Mouse (Mus musculus) forebrain, embryonic 15.5 days (tissue): ENCODE results near the gene 9130213A22Rik. TPM values are rescaled to one million over a fixed set of nuclear protein-coding genes. Genes with fewer than 3 reads are reported as not detected.
"Not testable (repeated sequence)": the region's sequence is repeated elsewhere in the genome, so short reads cannot be mapped to it uniquely, and the experiment has no call there.

Experiments used
- ATAC-seq: fragments of 200-750 bp; cut with Nextera tagmentation; replicated peaks from 2 replicates; pipeline ENCODE4 v1.8.0; 2017; ENCODE audit warnings: mild to moderate bottlenecking, moderate TSS enrichment, moderate library complexity
- H3K27ac ChIP-seq: fragments of 300-500 bp; sonication (generic); replicated peaks from 2 replicates; pipeline ENCODE4 v1.5.1; 2015; ENCODE audit warnings: mild to moderate bottlenecking, inconsistent platforms
- H3K27me3 ChIP-seq: fragments of 300-500 bp; sonication (generic); 2 replicates; pipeline ENCODE4 v1.6.1; 2015; ENCODE audit warnings: inconsistent platforms
- H3K36me3 ChIP-seq: fragments of 300-500 bp; sonication (generic); 2 replicates; pipeline ENCODE4 v1.6.1; 2015; ENCODE audit warnings: mild to moderate bottlenecking, inconsistent platforms
- H3K4me1 ChIP-seq: fragments of 300-500 bp; sonication (generic); 2 replicates; pipeline ENCODE4 v1.6.1; 2015; ENCODE audit warnings: inconsistent platforms
- H3K4me2 ChIP-seq: fragments of 300-500 bp; sonication (generic); replicated peaks from 2 replicates; pipeline ENCODE4 v1.6.1; 2015; ENCODE audit warnings: mild to moderate bottlenecking, inconsistent platforms
- H3K4me3 ChIP-seq: fragments of 300-500 bp; sonication (generic); 2 replicates; pipeline ENCODE4 v1.5.1; 2015; ENCODE audit warnings: mild to moderate bottlenecking, inconsistent platforms
- H3K9ac ChIP-seq: fragments of 300-500 bp; sonication (generic); replicated peaks from 2 replicates; pipeline ENCODE4 v1.6.1; 2015; ENCODE audit warnings: mild to moderate bottlenecking, inconsistent platforms
- H3K9me3 ChIP-seq: fragments of 300-500 bp; sonication (generic); 2 replicates; pipeline ENCODE4 v1.6.1; 2016; ENCODE audit warnings: inconsistent platforms
- WGBS: fragments of 180-500 bp; shearing (Covaris S2); methylation state at CpG from one replicate; pipeline ENCODE4 v1.1.7; 2015; ENCODE audit warnings: mixed read lengths; 5-methylcytosine and 5-hydroxymethylcytosine counted together
- polyA plus RNA-seq: library from polyadenylated mRNA; unstranded; fragments of >200 nt; fragmentation: Nextera tagmentation; extraction: Ambion mirVana; gene quantifications from 2 replicates; pipeline ENCODE4 v1.2.1, GENCODE M21; 2015

The 9130213A22Rik gene
- polyA plus RNA-seq, 1 experiment from 2014 or later = 0.38 TPM

DNA sequence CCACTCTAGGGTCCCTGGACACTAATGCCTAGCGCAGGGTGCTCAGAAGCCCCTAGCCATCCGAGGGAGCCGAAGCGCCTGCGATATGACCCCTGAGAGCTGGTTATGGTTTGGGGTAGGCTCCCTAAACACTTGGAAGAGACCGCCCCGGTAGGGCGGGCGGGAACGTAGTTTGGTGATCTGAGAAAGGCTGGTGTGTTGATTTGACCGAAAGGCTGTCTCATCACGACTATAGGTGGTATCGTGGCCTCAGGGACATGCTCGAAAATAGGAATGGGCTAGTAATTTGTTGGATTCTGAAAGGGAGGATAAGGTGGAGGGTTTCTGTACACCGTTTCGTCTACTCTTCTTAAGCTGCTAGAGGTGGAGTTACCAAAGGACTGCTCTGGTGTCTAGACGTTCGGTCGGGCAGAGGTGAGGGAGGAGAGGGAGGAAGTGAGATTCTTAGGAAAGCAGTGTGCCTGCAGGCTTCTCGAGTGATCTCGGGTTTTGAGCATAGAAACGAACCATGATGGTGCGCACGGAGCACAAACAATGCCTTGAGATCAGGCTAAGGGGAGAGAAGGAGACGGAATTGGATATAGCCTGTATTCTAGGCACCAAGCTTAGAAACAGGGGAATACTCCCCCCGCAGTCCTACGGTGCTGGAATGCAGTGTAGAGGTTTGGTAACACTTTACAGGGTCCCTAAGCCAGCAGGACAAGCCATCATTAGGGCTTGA lies 26.7 kb downstream of the 9130213A22Rik start:
- Histone ChIP-seq H3K4me3 (peak overlapping the region; percentile 45), H3K9ac (peak overlapping the region; percentile 29), H3K4me2 (peak overlapping the region; percentile 69), H3K27me3 (no peaks in the 10 kb centered on the region), H3K4me1 (peaks cover 74% of the 10 kb centered on the region), H3K36me3 (peaks cover 10% of the 10 kb centered on the region; the same call in 1 of the 2 replicates), H3K9me3 (no peaks in the 10 kb centered on the region), H3K27ac (peak overlapping the region; percentile 77)
- no peak for ATAC-seq
- WGBS = 2% methylated on average over 27 of the region's 27 CpGs

DNA sequence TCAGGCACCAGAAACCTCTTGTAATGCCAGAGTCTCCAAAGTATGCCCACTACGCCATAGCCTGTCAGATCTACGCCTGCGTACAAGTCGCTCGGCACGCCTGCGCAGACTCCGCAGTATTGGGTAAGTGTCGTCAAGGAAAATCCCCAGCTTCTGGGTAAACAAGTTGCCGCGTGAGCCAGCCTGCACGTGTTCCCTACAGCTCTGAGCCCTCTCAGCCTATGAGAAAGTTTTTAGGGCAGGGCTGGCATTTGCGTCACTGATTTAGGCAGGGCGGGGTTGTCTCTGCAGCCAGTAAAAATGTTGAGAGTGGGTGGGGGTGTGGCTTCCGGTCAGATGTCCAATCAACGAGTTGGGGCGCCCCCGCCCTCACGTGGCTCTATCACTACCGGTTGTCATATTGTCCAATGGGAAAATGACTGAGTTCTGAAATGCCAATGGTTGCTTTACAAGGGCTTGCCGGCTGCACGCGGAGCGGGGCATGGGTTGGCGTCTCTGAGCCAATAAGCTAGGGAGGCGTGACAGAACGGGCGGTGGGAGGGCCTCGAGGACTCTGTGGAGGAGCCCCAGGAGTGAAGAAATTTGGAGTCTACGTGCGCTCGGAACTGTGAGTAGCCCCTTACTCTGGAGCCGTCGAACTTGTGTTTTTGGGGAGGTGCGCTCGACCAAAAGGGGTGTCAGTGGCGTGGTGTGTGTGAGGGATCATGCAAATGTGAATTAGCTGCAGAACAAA lies 27.5 kb downstream of the 9130213A22Rik start, which contains the start of gene Per1:
Gene Per1 (plus strand): TSS at position 521 of the 733 bp plus-strand sequence.
- peak within 1 kb of the TSS; percentile 87 for H3K27ac ChIP-seq
- peak within 1 kb of the TSS; percentile 69 for H3K4me2 ChIP-seq
- no peaks in the 10 kb centered on the region for H3K27me3 ChIP-seq
- ATAC-seq = peak; percentile 94
- H3K9me3 ChIP-seq = no peaks in the 10 kb centered on the region
- peaks cover 74% of the 10 kb centered on the region for H3K4me1 ChIP-seq
- peak within 1 kb of the TSS; percentile 29 for H3K9ac ChIP-seq
- H3K4me3 ChIP-seq = peak within 1 kb of the TSS; percentile 45
- H3K36me3 ChIP-seq = peaks cover 10% of the 10 kb centered on the region; the same call in 1 of the 2 replicates
- WGBS = under 1% methylated on average over 37 of the region's 37 CpGs

DNA sequence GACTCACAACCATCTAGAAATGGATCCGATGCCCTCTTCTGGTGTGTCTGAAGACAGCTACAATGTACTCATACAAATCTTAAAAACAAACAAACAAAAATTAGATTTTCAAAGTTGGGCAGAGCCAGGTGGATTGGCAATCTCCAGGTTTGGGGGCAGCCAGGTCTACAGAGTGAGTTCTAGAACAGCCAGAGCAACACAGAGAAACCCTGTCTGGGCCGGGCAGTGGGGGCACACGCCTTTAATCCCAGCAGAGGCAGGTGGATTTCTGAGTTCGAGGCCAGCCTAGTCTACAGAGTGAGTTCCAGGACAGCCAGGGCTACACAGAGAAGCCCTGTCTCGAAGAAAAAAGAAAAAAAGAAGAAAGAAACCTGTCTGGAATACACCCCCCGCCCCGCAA lies 28.5 kb downstream of the 9130213A22Rik start:
- H3K4me3 ChIP-seq, ATAC-seq, H3K27me3 ChIP-seq, H3K9ac ChIP-seq, H3K4me2 ChIP-seq, H3K9me3 ChIP-seq: not testable (repeated sequence)
- Histone ChIP-seq H3K4me1 (peaks cover 73% of the 10 kb centered on the region), H3K27ac (peak overlapping the region; percentile 87), H3K36me3 (peaks cover 10% of the 10 kb centered on the region; the same call in 1 of the 2 replicates)
- WGBS = 89% methylated on average over 7 of the region's 7 CpGs

DNA sequence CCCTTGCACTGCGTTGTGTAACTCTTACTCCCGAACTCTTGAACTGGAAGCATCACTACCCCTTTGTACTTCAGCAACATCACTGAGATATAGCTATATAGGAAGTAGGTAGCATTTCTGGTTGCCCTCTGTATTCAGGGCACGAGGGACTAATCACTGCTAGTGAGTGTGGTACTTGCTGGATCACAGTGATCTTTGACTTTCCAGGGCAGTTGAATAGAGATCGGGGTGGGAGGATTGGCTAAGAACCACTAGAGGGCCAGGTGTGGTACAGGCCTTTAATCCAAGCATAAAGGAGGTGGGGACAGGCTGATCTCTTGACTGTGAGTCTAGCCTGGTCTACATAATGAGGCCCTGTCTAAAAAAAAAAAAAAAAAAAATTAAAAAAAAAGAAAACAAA lies 29.5 kb downstream of the 9130213A22Rik start:
- Histone ChIP-seq H3K9me3 (no peaks in the 10 kb centered on the region), H3K4me2 (no peak overlapping the region), H3K4me1 (peaks cover 66% of the 10 kb centered on the region), H3K27me3 (no peaks in the 10 kb centered on the region), H3K36me3 (peaks cover 10% of the 10 kb centered on the region; the same call in 1 of the 2 replicates), H3K9ac (no peak overlapping the region), H3K4me3 (no peak overlapping the region), H3K27ac (no peak overlapping the region)
- WGBS = 82% methylated on average over 4 of the region's 4 CpGs
- ATAC-seq = no peak

DNA sequence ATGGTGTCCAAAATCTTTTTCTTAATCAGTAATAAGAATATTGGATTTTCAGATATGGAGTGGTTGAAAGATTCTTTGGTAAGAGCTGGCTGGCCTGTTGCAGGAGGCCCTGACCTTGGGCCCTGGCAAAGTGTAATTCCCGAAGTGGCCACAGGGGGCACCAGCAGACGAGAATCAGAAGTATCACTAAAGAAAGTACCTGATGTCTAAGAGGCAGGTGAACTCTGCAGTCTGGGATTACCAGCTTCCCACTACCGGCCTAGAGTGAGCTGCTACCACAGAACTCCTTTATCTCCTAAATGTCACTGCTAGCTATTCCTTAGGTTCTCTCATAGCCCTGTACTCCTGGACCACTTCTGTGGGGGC lies 30.0 kb downstream of the 9130213A22Rik start:
- Histone ChIP-seq H3K27me3 (no peaks in the 10 kb centered on the region), H3K27ac (no peak overlapping the region), H3K9ac (no peak overlapping the region), H3K9me3 (no peaks in the 10 kb centered on the region), H3K4me2 (no peak overlapping the region), H3K4me1 (peaks cover 61% of the 10 kb centered on the region), H3K36me3 (peaks cover 10% of the 10 kb centered on the region; the same call in 1 of the 2 replicates), H3K4me3 (no peak overlapping the region)
- no peak for ATAC-seq
- WGBS = 2% methylated on average over 3 of the region's 3 CpGs

DNA sequence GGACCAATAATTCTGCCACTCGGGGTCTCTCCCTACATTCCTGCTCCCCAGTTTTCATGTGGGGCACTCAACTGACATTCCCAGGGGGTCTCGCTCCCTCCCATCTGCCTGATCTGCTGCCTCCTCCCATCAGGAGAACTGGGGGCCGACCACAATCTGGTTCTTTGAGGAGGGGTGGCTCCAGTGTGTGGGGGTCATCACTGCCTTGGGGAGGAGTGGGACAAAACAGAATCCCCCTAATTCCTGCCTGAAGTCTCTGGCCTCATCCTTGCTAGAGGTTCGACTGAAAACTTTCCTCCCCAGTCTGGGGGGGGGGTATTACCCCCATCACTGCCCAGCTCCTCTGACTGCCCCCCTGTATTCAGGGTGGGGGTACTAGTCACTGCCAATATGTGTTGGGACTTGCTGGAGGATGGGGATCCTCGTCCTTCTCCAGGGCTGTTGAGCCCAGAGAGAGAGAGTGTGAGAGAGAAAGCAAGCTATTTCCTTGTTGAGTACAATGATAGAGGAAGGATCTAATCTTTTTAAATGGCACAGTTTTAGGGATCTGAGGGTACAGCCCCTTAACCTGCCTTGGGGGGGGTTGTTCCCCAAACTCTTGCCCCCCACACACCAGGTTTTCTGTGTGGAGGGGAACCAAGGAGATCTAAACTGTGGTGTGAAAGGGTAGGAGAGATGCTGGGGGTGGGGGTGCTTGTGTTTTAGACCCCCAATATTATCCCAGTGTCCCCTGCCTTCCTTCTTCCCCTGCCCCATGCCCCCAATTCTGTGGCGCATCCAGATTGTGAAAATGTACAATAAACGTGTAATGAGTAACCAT lies 30.6 kb downstream of the 9130213A22Rik start:
- no peak overlapping the region for H3K27ac ChIP-seq
- no peak for ATAC-seq
- no peaks in the 10 kb centered on the region for H3K9me3 ChIP-seq
- no peak overlapping the region for H3K4me3 ChIP-seq
- H3K36me3 ChIP-seq = peaks cover 10% of the 10 kb centered on the region; the same call in 1 of the 2 replicates
- H3K9ac ChIP-seq = no peak overlapping the region
- WGBS = 69% methylated on average over 7 of the region's 7 CpGs
- H3K4me1 ChIP-seq = peaks cover 55% of the 10 kb centered on the region
- H3K27me3 ChIP-seq = no peaks in the 10 kb centered on the region
- H3K4me2 ChIP-seq = no peak overlapping the region

DNA sequence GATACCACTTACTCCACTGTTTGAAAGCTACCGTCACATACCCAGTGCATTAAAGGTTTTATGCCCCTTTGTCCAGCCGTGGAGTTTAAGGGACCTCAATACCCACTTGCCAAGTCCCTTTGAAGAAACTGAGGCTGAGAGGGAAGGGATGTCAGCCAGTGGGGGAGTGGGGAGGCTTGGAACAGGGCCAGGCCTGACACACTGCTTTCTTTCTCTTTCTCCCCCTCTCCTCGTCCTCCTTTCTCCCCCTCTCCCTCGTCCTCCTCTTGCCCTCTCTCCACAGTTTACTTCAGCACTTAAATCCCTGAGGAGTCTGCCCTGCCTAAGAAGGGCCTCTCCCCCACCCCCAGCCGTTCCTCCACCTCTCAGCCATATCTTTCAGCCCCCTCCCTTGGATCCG lies 32.0 kb downstream of the 9130213A22Rik start:
- Histone ChIP-seq H3K9me3 (no peaks in the 10 kb centered on the region), H3K4me2 (peak overlapping the region; percentile 84), H3K9ac (no peak overlapping the region), H3K4me1 (peaks cover 42% of the 10 kb centered on the region), H3K4me3 (peak overlapping the region; percentile 95; the same call in 1 of the 2 replicates), H3K27ac (no peak overlapping the region), H3K27me3 (no peaks in the 10 kb centered on the region), H3K36me3 (peaks cover 10% of the 10 kb centered on the region; the same call in 1 of the 2 replicates)
- ATAC-seq = no peak
- WGBS = 45% methylated on average over 6 of the region's 6 CpGs

DNA sequence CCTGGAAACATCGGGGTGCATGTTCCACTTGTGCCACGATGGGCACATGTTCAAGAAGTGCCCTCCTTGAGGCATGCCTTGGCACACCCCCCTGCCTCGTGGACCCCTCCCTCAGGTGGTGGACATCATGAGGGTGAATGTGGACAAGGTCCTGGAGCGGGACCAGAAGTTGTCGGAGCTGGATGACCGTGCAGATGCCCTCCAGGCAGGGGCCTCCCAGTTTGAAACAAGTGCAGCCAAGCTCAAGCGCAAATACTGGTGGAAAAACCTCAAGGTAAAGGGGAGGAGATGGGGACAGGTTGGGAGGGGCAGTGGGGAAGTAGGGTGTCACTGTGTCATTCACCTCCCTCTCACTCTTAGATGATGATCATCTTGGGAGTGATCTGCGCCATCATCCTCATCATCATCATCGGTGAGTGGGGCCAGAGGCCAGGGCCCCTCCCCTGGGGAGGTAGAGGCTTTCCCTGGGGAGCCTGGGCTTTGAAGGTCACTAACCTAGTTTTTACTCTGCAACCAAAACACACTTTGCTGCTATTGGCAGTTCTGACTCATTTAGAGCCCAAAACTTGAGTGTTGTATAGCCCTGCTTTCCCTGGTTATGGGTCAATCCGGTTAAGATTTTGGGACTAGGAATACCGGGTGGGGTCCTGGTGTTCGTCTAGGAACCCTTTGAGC lies 32.6 kb downstream of the 9130213A22Rik start:
- WGBS = 88% methylated on average over 12 of the region's 12 CpGs
- peak overlapping the region; percentile 100 for H3K9ac ChIP-seq
- peak overlapping the region; percentile 84 for H3K4me2 ChIP-seq
- H3K27me3 ChIP-seq = no peaks in the 10 kb centered on the region
- H3K4me1 ChIP-seq = peaks cover 39% of the 10 kb centered on the region
- no peak for ATAC-seq
- H3K27ac ChIP-seq = 0 out of 2 replicates have a peak overlapping the region, but pooled peaks have one; percentile 12
- H3K36me3 ChIP-seq = peaks cover 10% of the 10 kb centered on the region; the same call in 1 of the 2 replicates
- no peaks in the 10 kb centered on the region for H3K9me3 ChIP-seq
- H3K4me3 ChIP-seq = peak overlapping the region; percentile 95

DNA sequence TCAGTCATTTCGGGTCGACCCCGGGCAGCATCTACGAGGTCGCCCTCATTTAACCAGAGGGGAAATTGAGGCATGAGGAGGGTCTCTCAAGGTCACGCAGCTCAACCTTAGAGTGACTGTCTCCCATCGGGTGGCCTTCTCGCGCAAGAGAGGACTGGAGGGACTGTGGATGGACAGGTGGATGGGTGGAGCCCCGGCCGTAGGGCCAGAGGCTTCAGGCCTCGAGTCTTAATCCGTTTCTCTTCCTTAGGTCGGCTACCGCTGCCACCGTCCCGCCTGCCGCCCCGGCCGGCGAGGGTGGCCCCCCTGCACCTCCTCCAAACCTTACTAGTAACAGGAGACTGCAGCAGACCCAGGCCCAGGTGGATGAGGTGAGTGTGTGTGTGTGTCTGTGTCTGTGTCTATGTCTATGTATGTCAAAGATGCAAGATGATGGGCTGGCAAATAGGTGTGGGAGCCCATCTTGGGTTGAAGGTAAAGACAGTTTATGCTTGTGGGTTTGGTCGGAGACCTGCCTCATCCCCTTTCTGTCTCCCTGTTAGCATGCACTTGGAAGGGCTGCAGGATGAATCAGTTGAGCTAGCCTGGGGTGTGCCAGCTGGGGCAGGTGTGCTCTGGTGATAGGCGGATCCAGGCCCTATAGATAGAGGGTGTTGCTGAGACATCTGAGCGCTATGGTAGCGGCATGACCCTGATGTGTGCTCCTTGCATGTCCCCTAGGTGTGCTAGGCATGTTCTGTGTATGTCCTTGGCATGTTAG lies 33.4 kb downstream of the 9130213A22Rik start:
- peak overlapping the region; percentile 100 for H3K9ac ChIP-seq
- peak overlapping the region; percentile 95 for H3K4me3 ChIP-seq
- 10% methylated on average over 25 of the region's 25 CpGs for WGBS
- H3K27me3 ChIP-seq = no peaks in the 10 kb centered on the region
- H3K9me3 ChIP-seq = no peaks in the 10 kb centered on the region
- peaks cover 10% of the 10 kb centered on the region; the same call in 1 of the 2 replicates for H3K36me3 ChIP-seq
- peak overlapping the region; percentile 84 for H3K4me2 ChIP-seq
- peak overlapping the region; percentile 94 for H3K27ac ChIP-seq
- peak; percentile 30; the same call in 1 of the 2 replicates for ATAC-seq
- peaks cover 34% of the 10 kb centered on the region for H3K4me1 ChIP-seq

DNA sequence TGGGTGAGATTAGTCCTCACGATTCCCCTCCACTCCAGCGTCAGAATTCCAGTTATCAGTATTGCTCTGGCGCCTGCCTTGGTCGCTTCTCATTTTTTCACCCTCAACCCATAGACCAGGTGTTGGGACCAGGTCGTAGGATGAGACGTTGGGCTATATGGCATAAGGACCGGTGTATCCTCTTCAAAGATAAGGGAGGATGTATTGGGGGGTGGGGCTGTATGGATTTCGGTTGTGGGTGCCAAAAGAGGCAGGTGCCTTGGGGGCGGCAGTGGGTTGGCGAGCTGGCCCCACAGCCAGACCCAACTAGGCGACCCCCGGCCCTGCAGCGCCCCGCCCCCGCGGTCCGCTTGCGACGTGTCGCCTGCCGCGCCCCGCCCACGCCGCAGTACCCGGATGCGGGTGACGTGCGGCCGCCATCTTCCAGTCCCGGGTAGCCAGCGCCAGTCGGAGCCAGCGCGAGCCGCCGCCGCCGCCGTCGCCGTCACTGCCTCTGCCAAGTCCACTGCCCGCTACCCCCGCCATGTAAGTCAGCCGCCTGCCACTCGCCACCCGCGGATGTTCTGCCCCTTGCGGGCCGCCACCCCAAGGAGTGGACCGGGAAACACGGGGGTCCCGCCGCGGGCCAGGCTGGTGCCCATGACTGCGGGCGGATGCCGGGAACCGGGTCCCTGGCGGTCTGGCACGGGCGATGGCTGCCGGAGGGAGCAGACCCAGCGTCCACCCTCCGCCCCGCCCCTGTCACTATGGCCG lies 34.1 kb downstream of the 9130213A22Rik start, which contains the start of gene Vamp2:
Gene Vamp2 (plus strand): TSS at position 388 of the 753 bp plus-strand sequence.
- H3K9ac ChIP-seq = peak within 1 kb of the TSS; percentile 100
- ATAC-seq = peak; percentile 88
- H3K27me3 ChIP-seq = no peaks in the 10 kb centered on the region
- H3K27ac ChIP-seq = peak within 1 kb of the TSS; percentile 94
- under 1% methylated on average over 67 of the region's 67 CpGs for WGBS
- H3K36me3 ChIP-seq = peaks cover 10% of the 10 kb centered on the region; the same call in 1 of the 2 replicates
- H3K4me1 ChIP-seq = peaks cover 31% of the 10 kb centered on the region
- H3K4me2 ChIP-seq = peak within 1 kb of the TSS; percentile 84
- no peaks in the 10 kb centered on the region for H3K9me3 ChIP-seq
- H3K4me3 ChIP-seq = peak within 1 kb of the TSS; percentile 95
